Mouse (Mus musculus): ENCODE measurements around the gene Sv2a. TPM values are rescaled to one million over a fixed set of nuclear protein-coding genes. Genes with fewer than 3 reads are reported as not detected.

Sv2a gene
- total RNA-seq, 1 experiment = 7.2 TPM

DNA sequence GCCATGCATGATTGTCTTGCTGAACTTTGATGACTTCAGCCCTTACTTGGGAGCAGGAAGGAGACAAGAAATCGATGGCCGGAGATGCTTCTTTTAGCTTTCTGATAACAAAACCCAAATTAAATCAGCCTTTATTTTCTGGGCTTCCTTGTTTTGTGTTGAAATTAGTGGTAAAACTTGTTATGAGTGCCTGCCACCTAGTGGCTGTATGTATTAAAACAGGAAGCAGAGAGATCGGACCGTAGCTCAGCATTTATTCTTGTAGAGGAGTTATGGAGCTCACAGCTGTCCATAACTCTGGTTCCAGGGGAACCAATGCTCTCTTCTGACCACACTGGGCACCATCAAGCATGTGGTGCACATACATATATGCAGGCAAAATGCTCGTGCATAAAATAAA, 33.0 kb upstream of the Sv2a start:
- peak; percentile 29 for DNase-seq (ENCODE audit: low read depth, low spot score)
- Histone ChIP-seq H3K27ac (ENCODE audit: insufficient read depth, low read depth, low read length, poor library complexity, severe bottlenecking) (no peak overlapping the region), H3K4me1 (ENCODE audit: control insufficient read depth in 2 of 2, insufficient read depth in 2 of 2, low read length in 2 of 2, poor library complexity in 1 of 2) (no peaks in the 10 kb centered on the region), H3K4me3 (ENCODE audit: insufficient read depth in 1 of 2, low read depth in 1 of 2, low read length in 2 of 2, poor library complexity in 1 of 2, severe bottlenecking in 1 of 2) (no peak overlapping the region), H3K9ac (ENCODE audit: insufficient read depth, low read depth, low read length, poor library complexity, severe bottlenecking) (no peak overlapping the region), H3K9me3 (ENCODE audit: control insufficient read depth, insufficient read depth, low read depth, low read length) (no peaks in the 10 kb centered on the region), H3K36me3 (ENCODE audit: control insufficient read depth, insufficient read depth, low read length, poor library complexity, severe bottlenecking) (peaks cover 5% of the 10 kb centered on the region)
- in situ Hi-C loops (cut with MboI; ENCODE audit: low sequenced_read_pairs in 2 of 2, unreplicated experiment in 2 of 2) = no loop called here
- TF ChIP-seq ZC3H11A (IDR thresholded peaks at IDR 0.05; ENCODE audit: borderline replicate concordance, low read depth, low read length) (0 out of 2 replicates have a peak, but pooled peaks have one; percentile 25), ZNF384 (IDR thresholded peaks at IDR 0.05; ENCODE audit: low read depth, low read length) (no peak), MAFK (IDR thresholded peaks at IDR 0.05; ENCODE audit: insufficient read depth, low read depth, low read length) (peak; percentile 63; the same call in 1 of the 2 replicates), HCFC1 (IDR thresholded peaks at IDR 0.05; ENCODE audit: borderline replicate concordance, insufficient read depth, low read length) (no peak)

DNA sequence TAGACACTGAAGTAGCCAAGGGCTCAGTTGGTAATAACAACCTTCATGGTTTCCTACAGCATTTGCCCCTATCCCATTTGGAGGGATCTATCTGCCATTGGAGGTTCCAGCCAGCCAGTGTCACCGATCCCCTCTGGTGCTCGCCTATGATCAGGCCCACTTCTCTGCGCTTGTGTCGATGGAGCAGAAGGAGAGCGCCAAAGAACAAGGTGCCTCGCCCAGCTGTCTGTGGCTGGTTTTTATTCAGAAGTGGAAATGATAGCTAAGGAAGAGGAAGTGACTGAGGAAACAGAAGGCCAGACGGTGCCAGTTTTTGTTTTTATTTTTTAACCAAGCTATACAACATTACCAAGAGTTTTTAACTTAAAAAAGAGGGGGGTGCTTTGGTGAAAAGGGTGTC, 29.1 kb upstream of the Sv2a start:
- in situ Hi-C loops (cut with MboI; ENCODE audit: low sequenced_read_pairs in 2 of 2, unreplicated experiment in 2 of 2) = no loop called here
- H3K9ac ChIP-seq (ENCODE audit: insufficient read depth, low read depth, low read length, poor library complexity, severe bottlenecking) = no peak overlapping the region
- H3K4me3 ChIP-seq (ENCODE audit: insufficient read depth in 1 of 2, low read depth in 1 of 2, low read length in 2 of 2, poor library complexity in 1 of 2, severe bottlenecking in 1 of 2) = no peak overlapping the region
- no peak for DNase-seq (ENCODE audit: low read depth, low spot score)
- TF ChIP-seq MAFK (IDR thresholded peaks at IDR 0.05; ENCODE audit: insufficient read depth, low read depth, low read length) = no peak
- no peak for TF ChIP-seq HCFC1 (IDR thresholded peaks at IDR 0.05; ENCODE audit: borderline replicate concordance, insufficient read depth, low read length)
- TF ChIP-seq ZC3H11A (IDR thresholded peaks at IDR 0.05; ENCODE audit: borderline replicate concordance, low read depth, low read length) = no peak
- TF ChIP-seq ZNF384 (IDR thresholded peaks at IDR 0.05; ENCODE audit: low read depth, low read length) = no peak
- no peak for TF ChIP-seq CHD2 (IDR thresholded peaks at IDR 0.05; ENCODE audit: low read depth, low read length)
- no peak overlapping the region for H3K27ac ChIP-seq (ENCODE audit: insufficient read depth, low read depth, low read length, poor library complexity, severe bottlenecking)
- peaks cover 3 to 9% of the 10 kb centered on the region in 2 experiments; a peak in 2 of 4 replicates for H3K4me1 ChIP-seq (ENCODE audit: control insufficient read depth in 2 of 2, insufficient read depth in 2 of 2, low read length in 2 of 2, poor library complexity in 1 of 2)
- no peaks in the 10 kb centered on the region for H3K9me3 ChIP-seq (ENCODE audit: control insufficient read depth, insufficient read depth, low read depth, low read length)
- peaks cover 13% of the 10 kb centered on the region for H3K36me3 ChIP-seq (ENCODE audit: control insufficient read depth, insufficient read depth, low read length, poor library complexity, severe bottlenecking)

DNA sequence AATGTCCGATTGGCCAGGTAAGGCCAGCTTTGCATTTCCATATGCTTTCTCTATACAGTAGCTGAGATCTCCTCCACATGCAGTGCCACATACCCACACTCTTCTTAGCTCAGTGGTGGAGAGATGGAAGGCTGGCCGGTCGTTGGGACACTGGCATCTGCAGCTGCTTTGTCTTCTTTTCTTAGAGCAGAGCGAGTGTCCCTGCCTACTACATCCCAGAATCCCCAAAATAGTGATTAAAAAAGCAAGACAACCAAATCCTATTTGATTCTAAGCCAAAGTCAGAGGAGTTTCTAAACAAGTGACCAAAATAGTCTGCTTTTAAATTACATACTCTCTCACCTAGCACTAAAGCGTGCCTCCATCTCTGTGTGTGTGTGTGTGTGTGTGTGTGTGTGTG, 28.3 kb upstream of the Sv2a start:
- H3K9me3 ChIP-seq (ENCODE audit: control insufficient read depth, insufficient read depth, low read depth, low read length) = no peaks in the 10 kb centered on the region
- peaks cover 13% of the 10 kb centered on the region for H3K36me3 ChIP-seq (ENCODE audit: control insufficient read depth, insufficient read depth, low read length, poor library complexity, severe bottlenecking)
- no peak for DNase-seq (ENCODE audit: low read depth, low spot score)
- TF ChIP-seq ZC3H11A (IDR thresholded peaks at IDR 0.05; ENCODE audit: borderline replicate concordance, low read depth, low read length) = no peak
- TF ChIP-seq MAFK (IDR thresholded peaks at IDR 0.05; ENCODE audit: insufficient read depth, low read depth, low read length) = no peak
- TF ChIP-seq ZNF384 (IDR thresholded peaks at IDR 0.05; ENCODE audit: low read depth, low read length) = no peak
- TF ChIP-seq HCFC1 (IDR thresholded peaks at IDR 0.05; ENCODE audit: borderline replicate concordance, insufficient read depth, low read length) = no peak
- no peak for TF ChIP-seq CHD2 (IDR thresholded peaks at IDR 0.05; ENCODE audit: low read depth, low read length)
- H3K4me3 ChIP-seq (ENCODE audit: insufficient read depth in 1 of 2, low read depth in 1 of 2, low read length in 2 of 2, poor library complexity in 1 of 2, severe bottlenecking in 1 of 2) = no peak overlapping the region
- in situ Hi-C loops (cut with MboI; ENCODE audit: low sequenced_read_pairs in 2 of 2, unreplicated experiment in 2 of 2) = no loop called here
- no peak overlapping the region for H3K27ac ChIP-seq (ENCODE audit: insufficient read depth, low read depth, low read length, poor library complexity, severe bottlenecking)
- H3K4me1 ChIP-seq (ENCODE audit: control insufficient read depth in 2 of 2, insufficient read depth in 2 of 2, low read length in 2 of 2, poor library complexity in 1 of 2) = peaks cover 3 to 9% of the 10 kb centered on the region in 2 experiments; a peak in 2 of 4 replicates
- H3K9ac ChIP-seq (ENCODE audit: insufficient read depth, low read depth, low read length, poor library complexity, severe bottlenecking) = no peak overlapping the region

DNA sequence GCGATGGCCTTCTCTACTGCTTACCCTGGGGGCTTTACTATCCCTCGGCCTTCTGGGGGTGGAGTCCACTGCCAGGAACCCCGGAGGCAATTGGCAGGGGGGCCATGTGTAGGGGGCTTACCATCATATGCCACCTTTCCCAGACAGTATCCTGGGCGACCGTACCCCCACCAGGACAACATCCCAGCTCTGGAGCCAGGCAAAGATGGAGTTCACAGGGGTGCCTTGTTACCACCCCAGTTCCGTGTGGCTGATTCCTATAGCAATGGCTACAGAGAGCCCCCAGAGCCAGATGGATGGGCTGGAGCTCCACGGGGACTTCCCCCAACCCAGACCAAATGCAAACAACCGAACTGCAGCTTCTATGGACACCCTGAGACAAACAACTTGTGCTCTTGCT, 25.4 kb upstream of the Sv2a start:
- in situ Hi-C loops (cut with MboI; ENCODE audit: low sequenced_read_pairs in 2 of 2, unreplicated experiment in 2 of 2) = no loop called here
- H3K36me3 ChIP-seq (ENCODE audit: control insufficient read depth, insufficient read depth, low read length, poor library complexity, severe bottlenecking) = peaks cover 13% of the 10 kb centered on the region
- H3K4me1 ChIP-seq (ENCODE audit: control insufficient read depth in 2 of 2, insufficient read depth in 2 of 2, low read length in 2 of 2, poor library complexity in 1 of 2) = peaks cover 9 to 22% of the 10 kb centered on the region in 2 experiments
- H3K9ac ChIP-seq (ENCODE audit: insufficient read depth, low read depth, low read length, poor library complexity, severe bottlenecking) = no peak overlapping the region
- no peak for DNase-seq (ENCODE audit: low read depth, low spot score)
- H3K4me3 ChIP-seq (ENCODE audit: insufficient read depth in 1 of 2, low read depth in 1 of 2, low read length in 2 of 2, poor library complexity in 1 of 2, severe bottlenecking in 1 of 2) = no peak overlapping the region
- no peaks in the 10 kb centered on the region for H3K9me3 ChIP-seq (ENCODE audit: control insufficient read depth, insufficient read depth, low read depth, low read length)
- no peak overlapping the region for H3K27ac ChIP-seq (ENCODE audit: insufficient read depth, low read depth, low read length, poor library complexity, severe bottlenecking)
- TF ChIP-seq ZC3H11A (IDR thresholded peaks at IDR 0.05; ENCODE audit: borderline replicate concordance, low read depth, low read length) (no peak), HCFC1 (IDR thresholded peaks at IDR 0.05; ENCODE audit: borderline replicate concordance, insufficient read depth, low read length) (no peak), CHD2 (IDR thresholded peaks at IDR 0.05; ENCODE audit: low read depth, low read length) (no peak)

DNA sequence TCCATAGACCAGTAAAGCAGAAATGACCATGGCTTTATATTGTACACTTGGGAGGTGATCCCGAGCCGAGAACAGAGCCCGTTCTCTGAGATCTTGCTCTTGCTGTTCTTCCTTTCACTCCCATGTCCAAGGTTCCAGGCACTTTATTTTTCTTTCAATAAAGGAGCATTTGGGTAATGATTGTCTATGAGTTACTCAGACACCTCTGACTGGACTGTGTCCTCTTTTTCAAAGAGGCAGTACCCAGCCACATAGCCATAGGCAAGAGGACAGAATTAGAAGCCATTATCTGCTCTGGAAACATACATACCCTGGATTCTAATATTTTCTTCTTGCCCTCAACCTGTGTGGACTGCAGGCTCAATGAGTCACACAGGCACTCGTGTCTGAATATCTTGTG, 21.1 kb upstream of the Sv2a start:
- peaks cover 11 to 28% of the 10 kb centered on the region in 2 experiments for H3K4me1 ChIP-seq (ENCODE audit: control insufficient read depth in 2 of 2, insufficient read depth in 2 of 2, low read length in 2 of 2, poor library complexity in 1 of 2)
- H3K36me3 ChIP-seq (ENCODE audit: control insufficient read depth, insufficient read depth, low read length, poor library complexity, severe bottlenecking) = peaks cover 7% of the 10 kb centered on the region; the same call in 1 of the 2 replicates
- no peak for DNase-seq (ENCODE audit: low read depth, low spot score)
- in situ Hi-C loops (cut with MboI; ENCODE audit: low sequenced_read_pairs in 2 of 2, unreplicated experiment in 2 of 2) = no loop called here
- no peaks in the 10 kb centered on the region for H3K9me3 ChIP-seq (ENCODE audit: control insufficient read depth, insufficient read depth, low read depth, low read length)
- TF ChIP-seq MAFK (IDR thresholded peaks at IDR 0.05; ENCODE audit: insufficient read depth, low read depth, low read length) = no peak
- TF ChIP-seq ZC3H11A (IDR thresholded peaks at IDR 0.05; ENCODE audit: borderline replicate concordance, low read depth, low read length) = no peak
- TF ChIP-seq ZNF384 (IDR thresholded peaks at IDR 0.05; ENCODE audit: low read depth, low read length) = no peak
- no peak for TF ChIP-seq HCFC1 (IDR thresholded peaks at IDR 0.05; ENCODE audit: borderline replicate concordance, insufficient read depth, low read length)
- TF ChIP-seq CHD2 (IDR thresholded peaks at IDR 0.05; ENCODE audit: low read depth, low read length) = no peak
- H3K4me3 ChIP-seq (ENCODE audit: insufficient read depth in 1 of 2, low read depth in 1 of 2, low read length in 2 of 2, poor library complexity in 1 of 2, severe bottlenecking in 1 of 2) = no peak overlapping the region
- H3K9ac ChIP-seq (ENCODE audit: insufficient read depth, low read depth, low read length, poor library complexity, severe bottlenecking) = no peak overlapping the region
- no peak overlapping the region for H3K27ac ChIP-seq (ENCODE audit: insufficient read depth, low read depth, low read length, poor library complexity, severe bottlenecking)

All from ES-E14 (cell line).